Mouse (Mus musculus) MEL (cell line): Measurements from ENCODE around the gene Dgkg. TPM values are rescaled to one million over a fixed set of nuclear protein-coding genes. Genes with fewer than 3 reads are reported as not detected.

Source experiments
- DNase-seq: peaks from one replicate; pipeline ENCODE4 v3.0.0; 2011; ENCODE audit warnings: low read depth, low spot score
- H3K27ac ChIP-seq: 2 replicates; pipeline ENCODE4 v1.5.1; 2012; ENCODE audit warnings: low read depth, mild to moderate bottlenecking, control low read depth, low read length, moderate library complexity; ENCODE audit not compliant: control insufficient read depth
- H3K27me3 ChIP-seq, 2 experiments: fragments of 150-350 bp in 1 of 2; sonication (generic) in 1 of 2; 2 replicates each; pipeline ENCODE4 v1.6.1; 2012; ENCODE audit warnings: low read length in 2 of 2, mild to moderate bottlenecking in 2 of 2, improper control_type of control experiment in 1 of 2, moderate library complexity in 1 of 2; ENCODE audit not compliant: insufficient read depth in 2 of 2, control insufficient read depth in 1 of 2
- H3K36me3 ChIP-seq, 2 experiments: 2 replicates each; pipeline ENCODE4 v1.6.1; 2012 to 2014; ENCODE audit warnings: low read length in 2 of 2, improper control_type of control experiment in 1 of 2, inconsistent platforms in 1 of 2, mild to moderate bottlenecking in 1 of 2; ENCODE audit not compliant: insufficient read depth in 2 of 2, control insufficient read depth in 1 of 2
- H3K4me1 ChIP-seq, 2 experiments: fragments of 150-350 bp in 1 of 2; sonication (generic) in 1 of 2; 2 replicates each; pipeline ENCODE4 v1.6.1; 2012; ENCODE audit warnings: low read length in 2 of 2, improper control_type of control experiment in 1 of 2, mild to moderate bottlenecking in 1 of 2; ENCODE audit not compliant: insufficient read depth in 2 of 2, control insufficient read depth in 1 of 2
- H3K4me3 ChIP-seq, 2 experiments: fragments of 150-350 bp in 1 of 2; sonication (generic) in 1 of 2; 2 replicates each; pipeline ENCODE4 v1.5.1; 2012; ENCODE audit warnings: low read depth in 2 of 2, low read length in 2 of 2, mild to moderate bottlenecking in 2 of 2, moderate library complexity in 2 of 2, control low read depth in 1 of 2, improper control_type of control experiment in 1 of 2; ENCODE audit not compliant: control insufficient read depth in 1 of 2, insufficient read depth in 1 of 2
- H3K79me2 ChIP-seq: 2 replicates; pipeline ENCODE4 v1.6.1; 2012; ENCODE audit warnings: mild to moderate bottlenecking, low read length, moderate library complexity; ENCODE audit not compliant: control insufficient read depth, poor library complexity, insufficient read depth
- H3K9ac ChIP-seq: 2 replicates; pipeline ENCODE4 v1.6.1; 2012; ENCODE audit warnings: low read depth, mild to moderate bottlenecking, control low read depth, low read length, moderate library complexity; ENCODE audit not compliant: control insufficient read depth, poor library complexity, severe bottlenecking
- H3K9me3 ChIP-seq: fragments of 150-350 bp; sonication (generic); replicated peaks from 2 replicates; pipeline ENCODE4 v1.6.1; 2012; ENCODE audit warnings: mild to moderate bottlenecking, low read length, improper control_type of control experiment, moderate library complexity; ENCODE audit not compliant: insufficient read depth
- CTCF ChIP-seq, 3 experiments: IDR thresholded peaks in 2 of 3; conservative IDR thresholded peaks in 1 of 3; 2 replicates each; pipeline ENCODE4 v1.5.1; 2011 to 2012; ENCODE audit warnings: low read length in 3 of 3, low read depth in 2 of 3, mild to moderate bottlenecking in 2 of 3, improper control_type of control experiment in 1 of 3, inconsistent platforms in 1 of 3, mixed read lengths in 1 of 3, moderate library complexity in 1 of 3; ENCODE audit not compliant: control insufficient read depth in 1 of 3, insufficient read depth in 1 of 3, poor library complexity in 1 of 3, severe bottlenecking in 1 of 3
- E2F4 ChIP-seq: IDR thresholded peaks from 2 replicates; pipeline ENCODE4 v1.6.1; 2011; ENCODE audit warnings: low read depth, low read length, improper control_type of control experiment, borderline replicate concordance
- ETS1 ChIP-seq: IDR thresholded peaks from 2 replicates; pipeline ENCODE4 v1.6.1; 2012; ENCODE audit warnings: low read depth, mild to moderate bottlenecking, inconsistent platforms, low read length, improper control_type of control experiment, moderate library complexity
- GABPA ChIP-seq: IDR thresholded peaks from 2 replicates; pipeline ENCODE4 v1.6.1; 2012; ENCODE audit warnings: low read depth, mild to moderate bottlenecking, inconsistent platforms, low read length, improper control_type of control experiment, moderate library complexity
- JUND ChIP-seq: IDR thresholded peaks from 2 replicates; pipeline ENCODE4 v1.6.1; 2011; ENCODE audit warnings: low read depth, mild to moderate bottlenecking, improper control_type of control experiment, low read length
- KAT2A ChIP-seq: conservative IDR thresholded peaks from 2 replicates; pipeline ENCODE4 v1.6.1; 2012; ENCODE audit warnings: low read depth, low read length, improper control_type of control experiment, inconsistent platforms
- MAX ChIP-seq: IDR thresholded peaks from 2 replicates; pipeline ENCODE4 v1.6.1; 2011; ENCODE audit warnings: low read length, improper control_type of control experiment
- MAZ ChIP-seq: IDR thresholded peaks from 2 replicates; pipeline ENCODE4 v1.6.1; 2012; ENCODE audit warnings: low read depth, mild to moderate bottlenecking, inconsistent platforms, low read length, improper control_type of control experiment
- MEF2A ChIP-seq: IDR thresholded peaks from 2 replicates; pipeline ENCODE4 v1.6.1; 2014; ENCODE audit warnings: low read depth, mild to moderate bottlenecking, inconsistent platforms, low read length, improper control_type of control experiment; ENCODE audit not compliant: poor library complexity, insufficient replicate concordance, severe bottlenecking; ENCODE audit errors: extremely low read depth
- NELFE ChIP-seq: IDR thresholded peaks from 2 replicates; pipeline ENCODE4 v1.6.1; 2011; ENCODE audit warnings: low read depth, low read length, improper control_type of control experiment
- POLR2A ChIP-seq, 2 experiments: IDR thresholded peaks; 2 replicates each; pipeline ENCODE4 v1.6.1; 2011 to 2012; ENCODE audit warnings: low read length in 2 of 2, mild to moderate bottlenecking in 2 of 2, control low read depth in 1 of 2, improper control_type of control experiment in 1 of 2, low read depth in 1 of 2, moderate library complexity in 1 of 2; ENCODE audit not compliant: control insufficient read depth in 1 of 2, insufficient read depth in 1 of 2, poor library complexity in 1 of 2
- POLR2AphosphoS2 ChIP-seq: IDR thresholded peaks from 2 replicates; pipeline ENCODE4 v1.6.1; 2011; ENCODE audit warnings: low read length, improper control_type of control experiment
- POLR2AphosphoS5 ChIP-seq: IDR thresholded peaks from 2 replicates; pipeline ENCODE4 v1.6.1; 2012; ENCODE audit warnings: low read depth, borderline replicate concordance, mild to moderate bottlenecking, inconsistent platforms, low read length, moderate library complexity, mixed read lengths
- RAD21 ChIP-seq: IDR thresholded peaks from 2 replicates; pipeline ENCODE4 v1.6.1; 2011; ENCODE audit warnings: mild to moderate bottlenecking, low read depth, low read length, improper control_type of control experiment
- RCOR1 ChIP-seq: IDR thresholded peaks from 2 replicates; pipeline ENCODE4 v1.6.1; 2012; ENCODE audit warnings: low read depth, mild to moderate bottlenecking, inconsistent platforms, low read length, improper control_type of control experiment
- SMC3 ChIP-seq: IDR thresholded peaks from 2 replicates; pipeline ENCODE4 v1.6.1; 2011; ENCODE audit warnings: low read depth, low read length, improper control_type of control experiment
- TAL1 ChIP-seq: IDR thresholded peaks from 2 replicates; pipeline ENCODE4 v1.6.1; 2012; ENCODE audit warnings: mild to moderate bottlenecking, inconsistent platforms, low read length, moderate library complexity, mixed read lengths
- TBP ChIP-seq: IDR thresholded peaks from 2 replicates; pipeline ENCODE4 v1.8.0; 2011; ENCODE audit warnings: low read depth, low read length, improper control_type of control experiment
- USF1 ChIP-seq: IDR thresholded peaks from 2 replicates; pipeline ENCODE4 v1.6.1; 2014; ENCODE audit warnings: low read depth, mild to moderate bottlenecking, inconsistent platforms, low read length, improper control_type of control experiment, moderate library complexity
- ZC3H11A ChIP-seq: IDR thresholded peaks from 2 replicates; pipeline ENCODE4 v1.6.1; 2012; ENCODE audit warnings: low read depth, mild to moderate bottlenecking, inconsistent platforms, low read length, improper control_type of control experiment
- ZNF384 ChIP-seq: IDR thresholded peaks from 2 replicates; pipeline ENCODE4 v1.6.1; 2012; ENCODE audit warnings: low read depth, mild to moderate bottlenecking, inconsistent platforms, low read length, improper control_type of control experiment
- polyA plus RNA-seq, 2 experiments: library from polyadenylated mRNA; stranded (reverse) in 1 of 2; unstranded in 1 of 2; fragments of >175 nt in 1 of 2; fragments of >200 nt in 1 of 2; gene quantifications; 2 replicates each; pipeline versions ENCODE4 v1.2.1 to v1.2.4; 2012; ENCODE audit warnings: low replicate concordance in 2 of 2, low read depth in 1 of 2; ENCODE audit not compliant: insufficient read length in 2 of 2, insufficient read depth in 1 of 2, missing spikeins in 1 of 2
- total RNA-seq: library from RNA; depleted of rRNA; stranded (reverse); fragments of 300-350 nt; gene quantifications from 2 replicates; pipeline ENCODE4 v1.2.3, GENCODE M21; 2012

The Dgkg gene
- total and polyA plus RNA-seq, 3 experiments = not detected

- Histone ChIP-seq H3K79me2 (no peaks in the 10 kb centered on the region), H3K9me3 (no peaks in the 10 kb centered on the region), H3K36me3 (no peaks in the 10 kb centered on the region), H3K4me1 (no peaks in the 10 kb centered on the region), H3K9ac (no peak overlapping the region), H3K27ac (no peak overlapping the region), H3K4me3 (no peak overlapping the region), H3K27me3 (no peaks in the 10 kb centered on the region)
- TF ChIP-seq SMC3 (no peak), CTCF (IDR thresholded peaks at IDR 0.05 in 2 of 3, conservative IDR thresholded peaks at IDR 0.05 in 1 of 3; ENCODE audit: control insufficient read depth in 1 of 3, insufficient read depth in 1 of 3, low read depth in 2 of 3, low read length in 3 of 3, poor library complexity in 1 of 3, severe bottlenecking in 1 of 3) (no peak), GABPA (no peak), MAX (no peak), POLR2AphosphoS2 (no peak), RAD21 (no peak), ZC3H11A (no peak)
- DNase-seq = no peak
These were observed 157.1 kb downstream of the Dgkg start for GRCm38 (mm10) chr16:22499951-22500350.

DNA sequence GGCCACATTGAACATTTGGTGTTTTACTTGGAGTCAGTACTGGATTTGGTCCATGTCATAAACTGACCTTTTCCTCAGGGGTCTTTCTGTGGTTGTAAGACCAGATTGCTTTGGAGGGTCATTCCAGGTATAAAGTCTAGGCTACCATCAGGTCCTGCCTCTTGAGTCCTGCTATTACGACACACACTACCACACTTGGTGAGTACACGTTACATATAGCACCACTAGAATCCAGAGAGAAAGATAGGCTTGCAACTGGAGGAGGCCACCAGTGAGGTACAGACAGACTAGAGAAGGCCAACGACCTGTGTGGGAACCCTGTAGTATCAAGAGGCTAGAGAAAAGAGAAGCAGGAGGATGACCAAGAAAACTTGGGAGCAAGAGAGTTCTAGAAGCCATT, 157.6 kb downstream of the Dgkg start:
- no peaks in the 10 kb centered on the region for H3K4me1 ChIP-seq
- no peak overlapping the region for H3K4me3 ChIP-seq
- no peak for DNase-seq
- H3K79me2 ChIP-seq = no peaks in the 10 kb centered on the region
- H3K36me3 ChIP-seq = no peaks in the 10 kb centered on the region
- no peak overlapping the region for H3K9ac ChIP-seq
- no peaks in the 10 kb centered on the region for H3K27me3 ChIP-seq
- H3K9me3 ChIP-seq = no peaks in the 10 kb centered on the region
- TF ChIP-seq SMC3 = no peak
- TF ChIP-seq GABPA = no peak
- TF ChIP-seq ETS1 = no peak
- TF ChIP-seq JUND = no peak
- TF ChIP-seq TBP = no peak
- TF ChIP-seq NELFE = no peak
- TF ChIP-seq MAZ = no peak
- TF ChIP-seq E2F4 = no peak
- no peak for TF ChIP-seq ZNF384
- TF ChIP-seq RCOR1 = no peak
- TF ChIP-seq POLR2A (IDR thresholded peaks at IDR 0.05; ENCODE audit: control insufficient read depth in 1 of 2, insufficient read depth in 1 of 2, low read depth in 1 of 2, low read length in 2 of 2, poor library complexity in 1 of 2) = no peak
- no peak for TF ChIP-seq MEF2A
- TF ChIP-seq USF1 = no peak
- no peak for TF ChIP-seq KAT2A
- TF ChIP-seq POLR2AphosphoS5 = no peak
- TF ChIP-seq TAL1 = no peak
- TF ChIP-seq, all 39 proteins: peak for 0
- H3K27ac ChIP-seq = no peak overlapping the region
